Mouse (Mus musculus) adrenal gland, adult 18-20 months (tissue): Measurements from ENCODE around the gene Ptprh. TPM values are rescaled to one million over a fixed set of nuclear protein-coding genes. Genes with fewer than 3 reads are reported as not detected.

Experiments
- DNase-seq, 2 experiments: peaks; one replicate each; pipeline ENCODE4 v3.0.0; 2021 to 2022; ENCODE audit warnings: low spot score in 2 of 2
- long read RNA-seq, 2 experiments: library from polyadenylated mRNA; stranded (forward); transcript quantifications; one replicate each; pipeline ENCODE4 v2.0.0; 2021
- total RNA-seq, 2 experiments: library from RNA; stranded (reverse); gene quantifications; 1 replicate in 1 of 2; 2 replicates in 1 of 2; pipeline ENCODE4 v1.2.3; 2021

Gene Ptprh
- total RNA-seq, result not detected
- long read RNA-seq, experiment 1, result 0 reads
- long read RNA-seq, experiment 2, result 0 reads

GRCm38 (mm10) chr7:4603873-4604272, at the start of gene Ptprh:
TSS of gene Ptprh (minus strand) at chr7:4604041.
- no peak for DNase-seq

- DNase-seq, result no peak
These were observed 49.5 kb upstream of the Ptprh start for GRCm38 (mm10) chr7:4653351-4653750.

- DNase-seq, result no peak
These were observed 48.9 kb upstream of the Ptprh start for GRCm38 (mm10) chr7:4652726-4653125.

GRCm38 (mm10) chr7:4651581-4651980, 47.7 kb upstream of the Ptprh start:
- no peak for DNase-seq

GRCm38 (mm10) chr7:4647992-4648391, 44.2 kb upstream of the Ptprh start:
- no peak for DNase-seq

GRCm38 (mm10) chr7:4647291-4647690, 43.5 kb upstream of the Ptprh start:
- no peak for DNase-seq

GRCm38 (mm10) chr7:4646806-4647205, 43.0 kb upstream of the Ptprh start:
- DNase-seq, result no peak

GRCm38 (mm10) chr7:4643225-4643624, 39.4 kb upstream of the Ptprh start:
- DNase-seq, result no peak

- no peak for DNase-seq
These were observed 38.1 kb upstream of the Ptprh start for GRCm38 (mm10) chr7:4641956-4642355.

GRCm38 (mm10) chr7:4641155-4641554, 37.3 kb upstream of the Ptprh start:
- DNase-seq, result no peak

GRCm38 (mm10) chr7:4636179-4636578, 32.3 kb upstream of the Ptprh start:
- DNase-seq, result no peak

GRCm38 (mm10) chr7:4631031-4631430, 27.2 kb upstream of the Ptprh start, which contains the start of gene Tmem86b:
TSS of gene Tmem86b (minus strand) at chr7:4631422.
- no peak for DNase-seq

GRCm38 (mm10) chr7:4630198-4630597, 26.4 kb upstream of the Ptprh start:
- DNase-seq, result no peak

GRCm38 (mm10) chr7:4629586-4629985, 25.7 kb upstream of the Ptprh start:
- no peak for DNase-seq

- no peak for DNase-seq
These were observed 22.1 kb upstream of the Ptprh start for GRCm38 (mm10) chr7:4625928-4626327.

- DNase-seq, result no peak
These were observed 20.5 kb upstream of the Ptprh start for GRCm38 (mm10) chr7:4624343-4624742.

- DNase-seq, result peak in 1 of 2 experiments; percentile 53
These were observed 19.8 kb upstream of the Ptprh start for GRCm38 (mm10) chr7:4623544-4624189.

GRCm38 (mm10) chr7:4619979-4620378, 16.1 kb upstream of the Ptprh start:
- DNase-seq, result peak in 1 of 2 experiments; percentile 33

GRCm38 (mm10) chr7:4613740-4614403, 10.0 kb upstream of the Ptprh start:
- no peak for DNase-seq

- DNase-seq, result no peak
These were observed 9.1 kb upstream of the Ptprh start for GRCm38 (mm10) chr7:4612956-4613355.

GRCm38 (mm10) chr7:4612386-4612785, 8.5 kb upstream of the Ptprh start:
- DNase-seq, result no peak

GRCm38 (mm10) chr7:4611921-4612341, 8.1 kb upstream of the Ptprh start:
- no peak for DNase-seq

GRCm38 (mm10) chr7:4611511-4611910, 7.7 kb upstream of the Ptprh start:
- no peak for DNase-seq
